Mouse (Mus musculus) G1E (cell line): ENCODE data around the gene Sh3tc1. TPM values are rescaled to one million over a fixed set of nuclear protein-coding genes. Genes with fewer than 3 reads are reported as not detected.

ENCODE experiments used
- ATAC-seq: 2 replicates; pipeline ENCODE4 v1.8.0; 2016; ENCODE audit warnings: mild to moderate bottlenecking; ENCODE audit not compliant: insufficient number of reproducible peaks, poor library complexity, low FRiP score, severe bottlenecking; ENCODE audit errors: extremely low read depth
- DNase-seq: peaks from one replicate; pipeline ENCODE4 v3.0.0; 2012; ENCODE audit warnings: low spot score
- H3K27me3 ChIP-seq: 2 replicates; pipeline ENCODE4 v1.6.1; 2012; ENCODE audit warnings: mild to moderate bottlenecking, low read length, inconsistent platforms; ENCODE audit not compliant: insufficient read depth
- H3K36me3 ChIP-seq: replicated peaks from 2 replicates; pipeline ENCODE3; 2012; ENCODE audit warnings: mild to moderate bottlenecking, inconsistent platforms
- H3K4me1 ChIP-seq: 2 replicates; pipeline ENCODE4 v1.6.1; 2012; ENCODE audit warnings: low read depth, low read length, inconsistent platforms, mixed read lengths; ENCODE audit not compliant: insufficient read depth
- H3K4me3 ChIP-seq: 2 replicates; pipeline ENCODE4 v1.5.1; 2012; ENCODE audit warnings: low read depth, mild to moderate bottlenecking, inconsistent platforms, low read length, moderate library complexity, mixed read lengths
- H3K9me3 ChIP-seq: replicated peaks from 2 replicates; pipeline ENCODE4 v1.6.1; 2012; ENCODE audit warnings: inconsistent platforms
- CTCF ChIP-seq: IDR thresholded peaks from 2 replicates; pipeline ENCODE4 v1.5.1; 2012; ENCODE audit warnings: low read depth, low read length, inconsistent platforms, mixed read lengths
- GATA1 ChIP-seq: IDR thresholded peaks from 2 replicates; pipeline ENCODE4 v1.6.1; 2012; ENCODE audit warnings: borderline replicate concordance, low read length, inconsistent platforms, mixed read lengths
- GATA2 ChIP-seq: IDR thresholded peaks from 2 replicates; pipeline ENCODE4 v1.6.1; 2012; ENCODE audit warnings: low read depth, low read length, inconsistent platforms, borderline replicate concordance
- POLR2AphosphoS5 ChIP-seq: IDR thresholded peaks from 2 replicates; pipeline ENCODE4 v1.6.1; 2012; ENCODE audit warnings: low read depth, low read length, inconsistent platforms; ENCODE audit not compliant: insufficient replicate concordance
- TAL1 ChIP-seq: conservative IDR thresholded peaks from 2 replicates; pipeline ENCODE4 v1.6.1; 2012; ENCODE audit warnings: low read depth, low read length, inconsistent platforms, mixed read lengths
- polyA plus RNA-seq: library from polyadenylated mRNA; stranded (reverse); fragments of >175 nt; gene quantifications from 2 replicates; pipeline ENCODE4 v1.2.3, GENCODE M21; 2012
- total RNA-seq, 2 experiments: library from RNA; stranded (forward) in 1 of 2; stranded (reverse) in 1 of 2; fragments of 200-1000 nt in 1 of 2; fragments of >200 nt in 1 of 2; fragmentation: Nextera tagmentation in 1 of 2; gene quantifications; 2 replicates each; pipeline ENCODE4 v1.2.3; 2014 to 2017

The Sh3tc1 gene
- total and polyA plus RNA-seq, 3 experiments, result 0.01 to 0.05 TPM; not detected in 1

- no peak for ATAC-seq
- no peaks in the 10 kb centered on the region for H3K36me3 ChIP-seq
Measured at GRCm38 (mm10) chr5:35669747-35670411, 69.9 kb downstream of the Sh3tc1 start.

GRCm38 (mm10) chr5:35666152-35666551 lies 73.6 kb downstream of the Sh3tc1 start:
- no peak for DNase-seq

More at GRCm38 (mm10) chr5:35669747-35670411, 69.9 kb downstream of the Sh3tc1 start:
- no peak for DNase-seq
- peaks cover 3% of the 10 kb centered on the region; the same call in 1 of the 2 replicates for H3K27me3 ChIP-seq
- no peaks in the 10 kb centered on the region for H3K9me3 ChIP-seq
- TF ChIP-seq CTCF (no peak), GATA1 (no peak), TAL1 (no peak)
- H3K4me3 ChIP-seq, result no peak overlapping the region
- H3K4me1 ChIP-seq, result no peaks in the 10 kb centered on the region

GRCm38 (mm10) chr5:35662021-35662545 lies 77.7 kb downstream of the Sh3tc1 start:
- no peak for ATAC-seq
- Histone ChIP-seq H3K36me3 (no peaks in the 10 kb centered on the region), H3K4me1 (no peaks in the 10 kb centered on the region), H3K9me3 (no peaks in the 10 kb centered on the region), H3K27me3 (no peaks in the 10 kb centered on the region; the same call in 1 of the 2 replicates), H3K4me3 (no peak overlapping the region)
- TF ChIP-seq GATA2, result no peak
- TF ChIP-seq TAL1, result no peak
- TF ChIP-seq GATA1, result no peak
- no peak for TF ChIP-seq POLR2AphosphoS5
- TF ChIP-seq CTCF, result no peak
- no peak for DNase-seq

More at GRCm38 (mm10) chr5:35666152-35666551, 73.6 kb downstream of the Sh3tc1 start:
- no peaks in the 10 kb centered on the region for H3K4me1 ChIP-seq
- no peak for ATAC-seq
- H3K9me3 ChIP-seq, result no peaks in the 10 kb centered on the region
- H3K27me3 ChIP-seq, result no peaks in the 10 kb centered on the region; the same call in 1 of the 2 replicates
- TF ChIP-seq GATA1, result no peak
- TF ChIP-seq TAL1, result no peak
- TF ChIP-seq POLR2AphosphoS5, result no peak
- TF ChIP-seq GATA2, result no peak
- no peak for TF ChIP-seq CTCF
- H3K36me3 ChIP-seq, result no peaks in the 10 kb centered on the region
- H3K4me3 ChIP-seq, result no peak overlapping the region

GRCm38 (mm10) chr5:35661210-35661609 lies 78.6 kb downstream of the Sh3tc1 start:
- TF ChIP-seq GATA1 (no peak), TAL1 (no peak), POLR2AphosphoS5 (no peak), GATA2 (no peak), CTCF (no peak)
- no peaks in the 10 kb centered on the region; the same call in 1 of the 2 replicates for H3K27me3 ChIP-seq
- no peaks in the 10 kb centered on the region for H3K36me3 ChIP-seq
- H3K4me1 ChIP-seq, result no peaks in the 10 kb centered on the region
- no peak for DNase-seq
- H3K4me3 ChIP-seq, result no peak overlapping the region
- no peaks in the 10 kb centered on the region for H3K9me3 ChIP-seq
- ATAC-seq, result no peak

GRCm38 (mm10) chr5:35659503-35659902 lies 80.3 kb downstream of the Sh3tc1 start:
- Histone ChIP-seq H3K4me3 (no peak overlapping the region), H3K4me1 (no peaks in the 10 kb centered on the region), H3K27me3 (no peaks in the 10 kb centered on the region), H3K9me3 (no peaks in the 10 kb centered on the region), H3K36me3 (no peaks in the 10 kb centered on the region)
- DNase-seq, result no peak
- ATAC-seq, result no peak
- TF ChIP-seq POLR2AphosphoS5 (no peak), GATA2 (no peak), TAL1 (no peak), GATA1 (no peak), CTCF (no peak)

- no peak for TF ChIP-seq TAL1
- TF ChIP-seq GATA1, result no peak
- TF ChIP-seq POLR2AphosphoS5, result no peak
- no peak for TF ChIP-seq GATA2
- no peak for TF ChIP-seq CTCF
- Histone ChIP-seq H3K36me3 (no peaks in the 10 kb centered on the region), H3K4me3 (no peak overlapping the region), H3K9me3 (no peaks in the 10 kb centered on the region), H3K27me3 (0 out of 2 replicates have a peak, but pooled peaks cover 3% of the 10 kb centered on the region), H3K4me1 (no peaks in the 10 kb centered on the region)
- ATAC-seq, result no peak
- DNase-seq, result no peak
Measured at GRCm38 (mm10) chr5:35655753-35656485, 83.9 kb downstream of the Sh3tc1 start.
